Mouse (Mus musculus) midbrain, embryonic 16.5 days (tissue): ENCODE results near the gene Mgat2. TPM values are rescaled to one million over a fixed set of nuclear protein-coding genes. Genes with fewer than 3 reads are reported as not detected.
"Not testable (repeated sequence)": the region's sequence is repeated elsewhere in the genome, so short reads cannot be mapped to it uniquely, and the experiment has no call there.

Source experiments
- ATAC-seq: fragments of 200-750 bp; cut with Nextera tagmentation; 2 replicates; pipeline ENCODE4 v1.8.0; 2017; ENCODE audit warnings: moderate TSS enrichment
- H3K27ac ChIP-seq: fragments of 300-500 bp; sonication (generic); 2 replicates; pipeline ENCODE4 v1.5.1; 2014; ENCODE audit warnings: mild to moderate bottlenecking, low read length, mixed read lengths
- H3K27me3 ChIP-seq: fragments of 300-500 bp; sonication (generic); 2 replicates; pipeline ENCODE4 v1.6.1; 2014; ENCODE audit warnings: low read depth, low read length, mixed read lengths; ENCODE audit not compliant: control insufficient read depth, insufficient read depth
- H3K36me3 ChIP-seq: fragments of 300-500 bp; sonication (generic); 2 replicates; pipeline ENCODE4 v1.6.1; 2014; ENCODE audit warnings: mild to moderate bottlenecking, low read length, moderate library complexity, mixed read lengths; ENCODE audit not compliant: control insufficient read depth, insufficient read depth
- H3K4me1 ChIP-seq: fragments of 300-500 bp; sonication (generic); 2 replicates; pipeline ENCODE4 v1.6.1; 2014; ENCODE audit warnings: mild to moderate bottlenecking, low read length, mixed read lengths; ENCODE audit not compliant: control insufficient read depth, insufficient read depth
- H3K4me2 ChIP-seq: fragments of 300-500 bp; sonication (generic); 2 replicates; pipeline ENCODE4 v1.6.1; 2014; ENCODE audit warnings: mild to moderate bottlenecking, low read length, mixed read lengths
- H3K4me3 ChIP-seq: fragments of 300-500 bp; sonication (generic); 2 replicates; pipeline ENCODE4 v1.5.1; 2014; ENCODE audit warnings: low read depth, mild to moderate bottlenecking, low read length, moderate library complexity, mixed read lengths
- H3K9ac ChIP-seq: fragments of 300-500 bp; sonication (generic); 2 replicates; pipeline ENCODE4 v1.6.1; 2014; ENCODE audit warnings: low read depth, low read length, mixed read lengths
- H3K9me3 ChIP-seq: fragments of 300-500 bp; sonication (generic); replicated peaks from 2 replicates; pipeline ENCODE4 v1.6.1; 2014; ENCODE audit warnings: mild to moderate bottlenecking, low read length, mixed read lengths; ENCODE audit not compliant: control insufficient read depth, poor library complexity, severe bottlenecking
- WGBS: fragments of 180-500 bp; shearing (Covaris S2); extraction: QIAGEN DNeasy Blood & Tissue Kit; methylation state at CpG from one replicate; pipeline ENCODE4 v1.1.7; 2014; 5-methylcytosine and 5-hydroxymethylcytosine counted together
- polyA plus RNA-seq: library from polyadenylated mRNA; unstranded; fragments of >200 nt; fragmentation: Nextera tagmentation; extraction: Ambion mirVana; gene quantifications from 2 replicates; pipeline ENCODE4 v1.2.1, GENCODE M21; 2015

Gene Mgat2
- polyA plus RNA-seq, 1 experiment from 2014 or later: 30.6 TPM

GRCm38 (mm10) chr12:69158366-69158764 lies 25.6 kb upstream of the Mgat2 start:
- H3K9ac ChIP-seq: peak overlapping the region; percentile 87
- no peaks in the 10 kb centered on the region for H3K9me3 ChIP-seq
- H3K27ac ChIP-seq: peak overlapping the region; percentile 93
- H3K36me3 ChIP-seq: peaks cover 6% of the 10 kb centered on the region; the same call in 1 of the 2 replicates
- peak overlapping the region; percentile 83 for H3K4me2 ChIP-seq
- no peaks in the 10 kb centered on the region for H3K27me3 ChIP-seq
- peaks cover 12% of the 10 kb centered on the region for H3K4me1 ChIP-seq
- WGBS: under 1% methylated on average over 19 of the region's 19 CpGs
- no peak for ATAC-seq
- peak overlapping the region; percentile 72 for H3K4me3 ChIP-seq

- peaks cover 12% of the 10 kb centered on the region for H3K4me1 ChIP-seq
- H3K9ac ChIP-seq: peak within 1 kb of the TSS; percentile 87
- H3K4me2 ChIP-seq: peak within 1 kb of the TSS; percentile 83
- ATAC-seq: peak; percentile 99
- H3K36me3 ChIP-seq, H3K27me3 ChIP-seq, H3K9me3 ChIP-seq: not testable (repeated sequence)
- H3K27ac ChIP-seq: peak within 1 kb of the TSS; percentile 93
- peak within 1 kb of the TSS; percentile 72 for H3K4me3 ChIP-seq
- WGBS: under 1% methylated on average over 54 of the region's 68 CpGs
These were observed 25.0 kb upstream of the Mgat2 start, which contains the start of gene Rps29 for GRCm38 (mm10) chr12:69158765-69159577. Rps29 (minus strand) TSS chr12:69159186.

GRCm38 (mm10) chr12:69159578-69159940 lies 24.4 kb upstream of the Mgat2 start:
- peak overlapping the region; percentile 72 for H3K4me3 ChIP-seq
- H3K9ac ChIP-seq: no peak overlapping the region
- H3K27me3 ChIP-seq: no peaks in the 10 kb centered on the region
- peaks cover 6% of the 10 kb centered on the region; the same call in 1 of the 2 replicates for H3K36me3 ChIP-seq
- ATAC-seq: 0 out of 2 replicates have a peak, but pooled peaks have one; percentile 2
- H3K4me2 ChIP-seq: peak overlapping the region; percentile 34
- H3K9me3 ChIP-seq: no peaks in the 10 kb centered on the region
- 4% methylated on average over 9 of the region's 9 CpGs for WGBS
- H3K27ac ChIP-seq: no peak overlapping the region
- peaks cover 12% of the 10 kb centered on the region for H3K4me1 ChIP-seq

GRCm38 (mm10) chr12:69160677-69161076 lies 23.3 kb upstream of the Mgat2 start:
- not testable (repeated sequence) for ATAC-seq, H3K27me3 ChIP-seq, H3K4me3 ChIP-seq, H3K36me3 ChIP-seq, H3K9ac ChIP-seq, H3K9me3 ChIP-seq, H3K27ac ChIP-seq, H3K4me2 ChIP-seq
- peaks cover 12% of the 10 kb centered on the region for H3K4me1 ChIP-seq
- WGBS: 81% methylated on average over 2 of the region's 2 CpGs

GRCm38 (mm10) chr12:69163586-69163985 lies 20.4 kb upstream of the Mgat2 start:
- not testable (repeated sequence) for H3K4me3 ChIP-seq, H3K4me2 ChIP-seq, H3K9me3 ChIP-seq, H3K27me3 ChIP-seq, H3K36me3 ChIP-seq, ATAC-seq, H3K4me1 ChIP-seq, H3K9ac ChIP-seq, H3K27ac ChIP-seq
- 90% methylated on average over 4 of the region's 4 CpGs for WGBS

GRCm38 (mm10) chr12:69164904-69165303 lies 19.1 kb upstream of the Mgat2 start:
- 64% methylated on average over 3 of the region's 3 CpGs for WGBS
- H3K4me3 ChIP-seq: no peak overlapping the region

GRCm38 (mm10) chr12:69166861-69167581 lies 16.9 kb upstream of the Mgat2 start:
- 72% methylated on average over 8 of the region's 8 CpGs for WGBS
- H3K9me3 ChIP-seq, ATAC-seq, H3K36me3 ChIP-seq, H3K4me3 ChIP-seq, H3K27ac ChIP-seq, H3K4me1 ChIP-seq, H3K9ac ChIP-seq, H3K27me3 ChIP-seq, H3K4me2 ChIP-seq: not testable (repeated sequence)

More at GRCm38 (mm10) chr12:69164904-69165303, 19.1 kb upstream of the Mgat2 start:
- Histone ChIP-seq H3K4me2 (no peak overlapping the region), H3K27ac (no peak overlapping the region), H3K9ac (no peak overlapping the region), H3K36me3 (no peaks in the 10 kb centered on the region), H3K27me3 (no peaks in the 10 kb centered on the region), H3K4me1 (peaks cover 8% of the 10 kb centered on the region), H3K9me3 (no peaks in the 10 kb centered on the region)
- no peak for ATAC-seq

- peak; percentile 73 for ATAC-seq
- Histone ChIP-seq H3K27me3 (no peaks in the 10 kb centered on the region), H3K4me2 (peak overlapping the region; percentile 98), H3K9ac (peak overlapping the region; percentile 61), H3K36me3 (no peaks in the 10 kb centered on the region), H3K4me3 (peak overlapping the region; percentile 67), H3K9me3 (no peaks in the 10 kb centered on the region), H3K4me1 (peaks cover 8% of the 10 kb centered on the region), H3K27ac (peak overlapping the region; percentile 62)
- 7% methylated on average over 18 of the region's 18 CpGs for WGBS
These were observed 16.1 kb upstream of the Mgat2 start for GRCm38 (mm10) chr12:69167656-69168460.
